Mouse (Mus musculus) olfactory bulb, adult 2 months (tissue): ENCODE measurements around the gene Maneal.

Source experiments
- CTCF ChIP-seq: fragments of 200-500 bp; IDR thresholded peaks from 2 replicates; pipeline ENCODE4 v1.5.1; 2012; ENCODE audit warnings: low read depth, mild to moderate bottlenecking, low read length, moderate library complexity; ENCODE audit not compliant: insufficient read depth
- POLR2A ChIP-seq: fragments of 200-500 bp; IDR thresholded peaks from 2 replicates; pipeline ENCODE4 v1.6.1; 2012; ENCODE audit warnings: mild to moderate bottlenecking, low read depth, low read length, moderate library complexity; ENCODE audit not compliant: insufficient read depth

- TF ChIP-seq POLR2A (no peak), CTCF (no peak)
Observed at GRCm38 (mm10) chr4:124850933-124851658, 10.9 kb downstream of the Maneal start, which contains the start of gene 1110065P20Rik.
